ENCODE assay signal across 20 mouse cellular contexts in genomic region chr11:56351798-56352366, GRCm38 (mm10).
DNase-seq lines count a peak whose midpoint lies in the region; ATAC-seq and TF ChIP-seq lines count a peak whose summit lies in the region.
"Had no signal": no experiment of that assay in that cellular context is flagged by ENCODE, and none has a peak within 500 bp of the region (broad histone marks: within the 10 kb centered on the region; RNA-seq: fewer than 3 reads in every experiment).

No protein-coding gene starts in this region.

- no peaks in the 10 kb centered on the region; the same call in 1 of the 2 replicates for H3K4me1 ChIP-seq in forebrain, embryonic 14.5 days (ENCODE audit: control insufficient read depth, insufficient read depth, low read length)
- H3K4me1 ChIP-seq in forebrain, embryonic 10.5 days = 0 out of 2 replicates have a peak, but pooled peaks cover under 1% of the 10 kb centered on the region
- H3K4me1 ChIP-seq in stomach, embryonic 16.5 days (ENCODE audit: control insufficient read depth, insufficient read depth, low read length) = peaks cover 2% of the 10 kb centered on the region; the same call in 1 of the 2 replicates
- no peaks in the 10 kb centered on the region for H3K4me1 ChIP-seq in stomach, postnatal 0 days (replicated peaks; ENCODE audit: control insufficient read depth, insufficient read depth)
- H3K4me1 ChIP-seq: liver, embryonic 12.5 days; stomach, embryonic 15.5 days had no signal

- no peak overlapping the region for H3K9ac ChIP-seq in forebrain, embryonic 14.5 days (ENCODE audit: low read length)
- no peak overlapping the region for H3K9ac ChIP-seq in stomach, embryonic 16.5 days (ENCODE audit: low read length)
- no peak overlapping the region for H3K9ac ChIP-seq in stomach, postnatal 0 days (ENCODE audit: low read length)
- H3K9ac ChIP-seq: liver, embryonic 12.5 days; stomach, embryonic 15.5 days had no signal

- no peak for TF ChIP-seq EP300 in stomach, postnatal 0 days (optimal IDR thresholded peaks at IDR 0.05)

- no peak overlapping the region for H3K27ac ChIP-seq in forebrain, embryonic 14.5 days (ENCODE audit: low read depth, low read length)
- no peak overlapping the region for H3K27ac ChIP-seq in forebrain, embryonic 10.5 days
- peak overlapping the region; percentile 39; the same call in 1 of the 2 replicates for H3K27ac ChIP-seq in layer of hippocampus, adult 2 months
- H3K27ac ChIP-seq in stomach, embryonic 16.5 days (ENCODE audit: low read length) = no peak overlapping the region
- H3K27ac ChIP-seq in stomach, postnatal 0 days (replicated peaks) = no peak overlapping the region
- H3K27ac ChIP-seq: liver, embryonic 12.5 days; stomach, embryonic 15.5 days had no signal

- no peak for TF ChIP-seq CTCF in layer of hippocampus, adult 2 months (conservative IDR thresholded peaks at IDR 0.05)
- no peak for TF ChIP-seq CTCF in stomach, postnatal 0 days (IDR thresholded peaks at IDR 0.05; ENCODE audit: low read depth)

- no peak overlapping the region for H3K4me2 ChIP-seq in forebrain, embryonic 14.5 days (ENCODE audit: low read length)
- no peak overlapping the region for H3K4me2 ChIP-seq in stomach, embryonic 16.5 days (ENCODE audit: low read depth, low read length)
- no peak overlapping the region for H3K4me2 ChIP-seq in stomach, postnatal 0 days (replicated peaks; ENCODE audit: low read depth)
- H3K4me2 ChIP-seq: liver, embryonic 12.5 days; stomach, embryonic 15.5 days had no signal

- no peaks in the 10 kb centered on the region for H3K27me3 ChIP-seq in forebrain, embryonic 14.5 days (replicated peaks; ENCODE audit: control insufficient read depth, insufficient read depth, low read length)
- no peaks in the 10 kb centered on the region for H3K27me3 ChIP-seq in forebrain, embryonic 10.5 days (ENCODE audit: poor library complexity, severe bottlenecking)
- H3K27me3 ChIP-seq in stomach, embryonic 16.5 days (ENCODE audit: control insufficient read depth, insufficient read depth, low read length) = no peaks in the 10 kb centered on the region
- no peaks in the 10 kb centered on the region for H3K27me3 ChIP-seq in stomach, postnatal 0 days (ENCODE audit: control insufficient read depth, insufficient read depth, low read length)
- H3K27me3 ChIP-seq: liver, embryonic 12.5 days; stomach, embryonic 15.5 days had no signal

- no peak overlapping the region for H3K4me3 ChIP-seq in forebrain, embryonic 14.5 days (ENCODE audit: low read depth, low read length)
- H3K4me3 ChIP-seq in forebrain, embryonic 10.5 days = no peak overlapping the region
- H3K4me3 ChIP-seq in layer of hippocampus, adult 2 months = no peak overlapping the region
- H3K4me3 ChIP-seq in stomach, embryonic 16.5 days (replicated peaks; ENCODE audit: low read length) = no peak overlapping the region
- no peak overlapping the region for H3K4me3 ChIP-seq in stomach, postnatal 0 days (ENCODE audit: low read depth, low read length)
- H3K4me3 ChIP-seq: liver, embryonic 12.5 days; myocyte; stomach, embryonic 15.5 days had no signal

- ATAC-seq in forebrain, embryonic 14.5 days = peak; percentile 68
- ATAC-seq in stomach, embryonic 16.5 days (ENCODE audit: insufficient read depth, low FRiP score) = peak; percentile 37; the same call in 1 of the 2 replicates
- no peak for ATAC-seq in stomach, postnatal 0 days (ENCODE audit: low FRiP score, low TSS enrichment)
- ATAC-seq: activated CD4-positive, CD25-positive, alpha-beta regulatory T cell, adult 4 months; liver, embryonic 12.5 days had no signal

- DNase-seq in forebrain, embryonic 14.5 days (ENCODE audit: low spot score) = peak; percentile 52
- DNase-seq in forebrain, embryonic 10.5 days (ENCODE audit: extremely low spot score, low spot score) = no peak
- no peak for DNase-seq in layer of hippocampus, adult 2 months (ENCODE audit: low spot score in 2 of 2)
- DNase-seq in layer of hippocampus, postnatal 36 days = no peak
- no peak for DNase-seq in stomach, postnatal 0 days (ENCODE audit: low spot score)
- peak; percentile 24 for DNase-seq in telencephalon, adult 2 months (ENCODE audit: low read depth, low spot score)
- no peak for DNase-seq in adrenal gland, adult 18-20 months (ENCODE audit: low spot score in 2 of 2)
- DNase-seq: adrenal gland, postnatal 25 days; embryo, embryonic 11 days; gastrocnemius, postnatal 25 days; heart, postnatal 4 days; kidney, adult 9 months; left cerebral cortex, postnatal 4 days; midbrain, embryonic 14.5 days; thymus, postnatal 25 days had no signal

- no peaks in the 10 kb centered on the region for H3K36me3 ChIP-seq in forebrain, embryonic 14.5 days (ENCODE audit: control insufficient read depth, insufficient read depth, low read length)
- H3K36me3 ChIP-seq in forebrain, embryonic 10.5 days (replicated peaks) = no peaks in the 10 kb centered on the region
- no peaks in the 10 kb centered on the region for H3K36me3 ChIP-seq in stomach, embryonic 16.5 days (ENCODE audit: control insufficient read depth, insufficient read depth, low read length)
- H3K36me3 ChIP-seq in stomach, postnatal 0 days (ENCODE audit: control insufficient read depth, insufficient read depth, low read length) = no peaks in the 10 kb centered on the region
- H3K36me3 ChIP-seq: liver, embryonic 12.5 days; stomach, embryonic 15.5 days had no signal

- 61% methylated on average over 7 of the region's 7 CpGs for WGBS in forebrain, embryonic 14.5 days
- 83% methylated on average over 7 of the region's 7 CpGs for WGBS in forebrain, embryonic 10.5 days
- 55% methylated on average over 7 of the region's 7 CpGs for WGBS in stomach, embryonic 16.5 days
- WGBS in stomach, postnatal 0 days = 57% methylated on average over 7 of the region's 7 CpGs

- no peaks in the 10 kb centered on the region for H3K9me3 ChIP-seq in forebrain, embryonic 14.5 days (replicated peaks; ENCODE audit: control insufficient read depth, low read length)
- H3K9me3 ChIP-seq in forebrain, embryonic 10.5 days = no peaks in the 10 kb centered on the region
- H3K9me3 ChIP-seq in stomach, embryonic 16.5 days (replicated peaks; ENCODE audit: control insufficient read depth, low read length) = no peaks in the 10 kb centered on the region
- no peaks in the 10 kb centered on the region for H3K9me3 ChIP-seq in stomach, postnatal 0 days (ENCODE audit: control insufficient read depth, low read length)
- H3K9me3 ChIP-seq: liver, embryonic 12.5 days; stomach, embryonic 15.5 days had no signal

Comparison
In these comparisons a context has a peak if more than half of its experiments do, and no peak if none do; other contexts are left out.
1. DNase-seq: peak in forebrain, embryonic 14.5 days (single experiment) and telencephalon, adult 2 months (single experiment); none in forebrain, embryonic 10.5 days (single experiment), layer of hippocampus, adult 2 months (0 of 2), layer of hippocampus, postnatal 36 days (0 of 2), stomach, postnatal 0 days (single experiment) and adrenal gland, adult 18-20 months (0 of 2).